ENCODE assay signal across 8 mouse cellular contexts in the genomic region with DNA sequence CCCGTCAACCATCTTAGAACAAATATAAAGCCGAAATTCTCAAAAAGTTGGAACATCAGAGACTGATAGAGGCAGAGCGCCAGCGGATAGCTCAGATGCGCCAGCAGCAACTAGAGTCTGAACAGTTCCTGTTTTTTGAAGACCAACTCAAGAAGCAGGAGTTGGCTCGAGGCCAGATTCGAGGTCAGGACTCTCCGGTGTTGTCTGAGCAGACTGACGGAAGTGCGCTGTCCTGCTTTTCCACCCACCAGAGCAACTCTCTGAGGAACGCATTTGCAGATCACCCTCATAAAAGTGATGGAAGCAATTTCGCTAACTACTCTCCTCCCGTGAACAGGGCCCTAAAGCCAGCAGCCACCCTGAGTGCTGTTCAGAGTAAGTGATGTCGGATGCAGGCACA. TPM values are rescaled to one million over a fixed set of nuclear protein-coding genes. Genes with fewer than 3 reads are reported as not detected.
DNase-seq lines count a peak whose midpoint lies in the region; ATAC-seq lines count a peak whose summit lies in the region.

No protein-coding gene starts in this region.

- no peaks in the 10 kb centered on the region for H3K9me3 ChIP-seq in kidney, embryonic 15.5 days (replicated peaks)
- no peaks in the 10 kb centered on the region for H3K9me3 ChIP-seq in lung, embryonic 16.5 days (ENCODE audit: control insufficient read depth, low read length)

- H3K9ac ChIP-seq in kidney, embryonic 15.5 days, result no peak overlapping the region
- no peak overlapping the region for H3K9ac ChIP-seq in lung, embryonic 16.5 days (ENCODE audit: low read length)

- no peaks in the 10 kb centered on the region for H3K27me3 ChIP-seq in kidney, embryonic 15.5 days
- H3K27me3 ChIP-seq in lung, embryonic 16.5 days (ENCODE audit: control insufficient read depth, insufficient read depth, low read depth, low read length), result no peaks in the 10 kb centered on the region

- no peak overlapping the region for H3K4me3 ChIP-seq in kidney, embryonic 15.5 days (replicated peaks)
- no peak overlapping the region for H3K4me3 ChIP-seq in lung, embryonic 16.5 days (ENCODE audit: low read length)

- peak; percentile 73 for ATAC-seq in kidney, embryonic 15.5 days (replicated peaks; ENCODE audit: low FRiP score)
- peak; percentile 79 for ATAC-seq in lung, embryonic 16.5 days (ENCODE audit: low read depth)

- peak; percentile 54 to 64 for DNase-seq in cerebellum, postnatal 10 days
- DNase-seq in cerebellum, adult 11 months, result no peak
- DNase-seq in 416B (ENCODE audit: low read depth), result peak; percentile 66
- DNase-seq in gastrocnemius, adult 18-20 months (ENCODE audit: low spot score), result peak; percentile 65
- DNase-seq in embryo, embryonic 11 days, result no peak
- DNase-seq in retina, postnatal 1 day, result no peak

- H3K27ac ChIP-seq in kidney, embryonic 15.5 days, result no peak overlapping the region
- no peak overlapping the region for H3K27ac ChIP-seq in lung, embryonic 16.5 days (ENCODE audit: low read length)

- WGBS in kidney, embryonic 15.5 days, result 45% methylated on average over 14 of the region's 14 CpGs
- 42% methylated on average over 14 of the region's 14 CpGs for WGBS in lung, embryonic 16.5 days

- H3K4me2 ChIP-seq in kidney, embryonic 15.5 days, result peak overlapping the region; percentile 31
- H3K4me2 ChIP-seq in lung, embryonic 16.5 days (ENCODE audit: low read depth, low read length), result no peak overlapping the region

- H3K4me1 ChIP-seq in kidney, embryonic 15.5 days, result no peaks in the 10 kb centered on the region
- peaks cover 2% of the 10 kb centered on the region; the same call in 1 of the 2 replicates for H3K4me1 ChIP-seq in lung, embryonic 16.5 days (replicated peaks; ENCODE audit: control insufficient read depth, insufficient read depth, low read length)

- no peaks in the 10 kb centered on the region for H3K36me3 ChIP-seq in kidney, embryonic 15.5 days
- no peaks in the 10 kb centered on the region for H3K36me3 ChIP-seq in lung, embryonic 16.5 days (ENCODE audit: control insufficient read depth, insufficient read depth, low read length)

RNA-seq across cellular contexts. Expression of a gene that starts 21.4 kb away (rescaled TPM):
- total RNA-seq in gastrocnemius, adult 18-20 months (2021), result 10 to 100 TPM; 51.7 to 82.1 TPM
- 212 and 464 TPM in 2 replicates for polyA plus RNA-seq in kidney, embryonic 15.5 days (2015; fragmentation: Nextera tagmentation; extraction: Ambion mirVana)
- polyA plus RNA-seq in lung, embryonic 16.5 days (2015; fragmentation: Nextera tagmentation; extraction: Ambion mirVana), result 653 and 737 TPM in 2 replicates

RNA-seq across cellular contexts. Expression of a gene that starts 41.9 kb away (rescaled TPM):
- total RNA-seq in gastrocnemius, adult 18-20 months (2021), result 1 to 10 TPM in 1 of 2 experiments, under 1 TPM in 1; 0.39 to 1.2 TPM
- polyA plus RNA-seq in kidney, embryonic 15.5 days (2015; fragmentation: Nextera tagmentation; extraction: Ambion mirVana), result 4.3 and 5.0 TPM in 2 replicates
- polyA plus RNA-seq in lung, embryonic 16.5 days (2015; fragmentation: Nextera tagmentation; extraction: Ambion mirVana), result 10.3 and 11.9 TPM in 2 replicates

RNA-seq across cellular contexts. Expression of a gene that starts 56.5 kb away (rescaled TPM):
- total RNA-seq in gastrocnemius, adult 18-20 months (2021), result 1 to 10 TPM; 3.8 to 5.9 TPM
- 2.5 and 3.3 TPM in 2 replicates for polyA plus RNA-seq in kidney, embryonic 15.5 days (2015; fragmentation: Nextera tagmentation; extraction: Ambion mirVana)
- 14.2 and 18.1 TPM in 2 replicates for polyA plus RNA-seq in lung, embryonic 16.5 days (2015; fragmentation: Nextera tagmentation; extraction: Ambion mirVana)

Comparison
In these comparisons a context has a peak if more than half of its experiments do, and no peak if none do; other contexts are left out.
1. DNase-seq: peak in cerebellum, postnatal 10 days (2 of 2), 416B (single experiment) and gastrocnemius, adult 18-20 months (single experiment); none in cerebellum, adult 11 months (single experiment), embryo, embryonic 11 days (single experiment) and retina, postnatal 1 day (single experiment).